Mouse (Mus musculus): ENCODE data around the gene Tacc2. TPM values are rescaled to one million over a fixed set of nuclear protein-coding genes. Genes with fewer than 3 reads are reported as not detected.

The Tacc2 gene
- total and polyA plus RNA-seq, 2 experiments = 10.0 to 14.3 TPM

- H3K4me3 ChIP-seq (ENCODE audit: insufficient read depth, low read depth, low read length) = peak overlapping the region; percentile 37; the same call in 1 of the 2 replicates
- H3K27ac ChIP-seq (replicated peaks; ENCODE audit: insufficient read depth, low read depth, low read length) = no peak overlapping the region
- DNase-seq (ENCODE audit: extremely low read depth, low read depth, low spot score) = no peak
- 71% methylated on average over 19 of the region's 19 CpGs for WGBS
- H3K36me3 ChIP-seq (ENCODE audit: control insufficient read depth, insufficient read depth, low read length) = no peaks in the 10 kb centered on the region
- H3K79me2 ChIP-seq (ENCODE audit: control insufficient read depth, insufficient read depth, low read length) = peaks cover 22% of the 10 kb centered on the region; the same call in 1 of the 2 replicates
- H3K9ac ChIP-seq (ENCODE audit: low read depth, low read length) = peak overlapping the region; percentile 0
- TF ChIP-seq POLR2A (IDR thresholded peaks at IDR 0.05; ENCODE audit: extremely low read depth, insufficient read depth, low read length) = no peak
- TF ChIP-seq CTCF (IDR thresholded peaks at IDR 0.05; ENCODE audit: low read depth, low read length) = no peak
- H3K27me3 ChIP-seq (ENCODE audit: control insufficient read depth, insufficient read depth, low read length) = no peaks in the 10 kb centered on the region
- H3K4me1 ChIP-seq (ENCODE audit: control insufficient read depth, insufficient read depth, low read length) = peaks cover 16% of the 10 kb centered on the region
Observed at GRCm38 (mm10) chr7:130692943-130693799, 115.9 kb downstream of the Tacc2 start.

DNA sequence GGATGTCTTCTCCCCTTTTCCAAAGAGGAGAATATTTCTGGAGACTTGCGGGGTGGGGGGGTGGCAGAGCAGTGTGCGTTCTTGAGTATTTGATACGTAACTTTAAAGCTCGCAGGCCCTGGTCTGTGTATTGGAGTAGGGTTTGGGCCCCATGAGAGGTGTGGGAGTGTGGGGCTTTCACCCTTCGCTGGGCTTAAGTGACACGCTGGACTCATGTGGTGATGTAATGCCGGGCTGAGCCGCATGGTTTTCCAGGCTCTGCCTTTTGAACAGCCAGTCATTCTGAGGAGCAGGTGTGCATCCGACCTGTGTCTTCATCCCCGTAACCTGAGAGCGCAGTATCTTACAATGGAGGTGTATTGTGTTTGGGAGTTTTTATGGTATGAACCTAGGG lies 116.6 kb downstream of the Tacc2 start:
- peaks cover 22% of the 10 kb centered on the region; the same call in 1 of the 2 replicates for H3K79me2 ChIP-seq (ENCODE audit: control insufficient read depth, insufficient read depth, low read length)
- TF ChIP-seq CTCF (IDR thresholded peaks at IDR 0.05; ENCODE audit: low read depth, low read length) (no peak), POLR2A (IDR thresholded peaks at IDR 0.05; ENCODE audit: extremely low read depth, insufficient read depth, low read length) (no peak)
- 95% methylated on average over 11 of the region's 11 CpGs for WGBS
- no peak for DNase-seq (ENCODE audit: extremely low read depth, low read depth, low spot score)
- no peaks in the 10 kb centered on the region for H3K36me3 ChIP-seq (ENCODE audit: control insufficient read depth, insufficient read depth, low read length)
- peaks cover 16% of the 10 kb centered on the region for H3K4me1 ChIP-seq (ENCODE audit: control insufficient read depth, insufficient read depth, low read length)
- no peak overlapping the region for H3K9ac ChIP-seq (ENCODE audit: low read depth, low read length)
- no peak overlapping the region for H3K4me3 ChIP-seq (ENCODE audit: insufficient read depth, low read depth, low read length)
- no peaks in the 10 kb centered on the region for H3K27me3 ChIP-seq (ENCODE audit: control insufficient read depth, insufficient read depth, low read length)
- no peak overlapping the region for H3K27ac ChIP-seq (replicated peaks; ENCODE audit: insufficient read depth, low read depth, low read length)

GRCm38 (mm10) chr7:130695669-130696338 lies 118.6 kb downstream of the Tacc2 start:
- TF ChIP-seq CTCF (IDR thresholded peaks at IDR 0.05; ENCODE audit: low read depth, low read length) (no peak), POLR2A (IDR thresholded peaks at IDR 0.05; ENCODE audit: extremely low read depth, insufficient read depth, low read length) (no peak)

GRCm38 (mm10) chr7:130696347-130697234 lies 119.4 kb downstream of the Tacc2 start:
- Histone ChIP-seq H3K4me3 (ENCODE audit: insufficient read depth, low read depth, low read length) (no peak overlapping the region), H3K9ac (ENCODE audit: low read depth, low read length) (no peak overlapping the region), H3K79me2 (ENCODE audit: control insufficient read depth, insufficient read depth, low read length) (peaks cover 20% of the 10 kb centered on the region; the same call in 1 of the 2 replicates), H3K27ac (replicated peaks; ENCODE audit: insufficient read depth, low read depth, low read length) (no peak overlapping the region), H3K4me1 (ENCODE audit: control insufficient read depth, insufficient read depth, low read length) (peaks cover 2% of the 10 kb centered on the region), H3K27me3 (ENCODE audit: control insufficient read depth, insufficient read depth, low read length) (no peaks in the 10 kb centered on the region), H3K36me3 (ENCODE audit: control insufficient read depth, insufficient read depth, low read length) (peaks cover 4% of the 10 kb centered on the region; the same call in 1 of the 2 replicates)
- no peak for DNase-seq (ENCODE audit: extremely low read depth, low read depth, low spot score)
- no peak for TF ChIP-seq CTCF (IDR thresholded peaks at IDR 0.05; ENCODE audit: low read depth, low read length)
- TF ChIP-seq POLR2A (IDR thresholded peaks at IDR 0.05; ENCODE audit: extremely low read depth, insufficient read depth, low read length) = no peak
- 91% methylated on average over 16 of the region's 16 CpGs for WGBS

More at GRCm38 (mm10) chr7:130695669-130696338, 118.6 kb downstream of the Tacc2 start:
- H3K27me3 ChIP-seq (ENCODE audit: control insufficient read depth, insufficient read depth, low read length) = no peaks in the 10 kb centered on the region
- DNase-seq (ENCODE audit: extremely low read depth, low read depth, low spot score) = no peak
- peaks cover 4% of the 10 kb centered on the region; the same call in 1 of the 2 replicates for H3K36me3 ChIP-seq (ENCODE audit: control insufficient read depth, insufficient read depth, low read length)
- peaks cover 20% of the 10 kb centered on the region; the same call in 1 of the 2 replicates for H3K79me2 ChIP-seq (ENCODE audit: control insufficient read depth, insufficient read depth, low read length)
- H3K9ac ChIP-seq (ENCODE audit: low read depth, low read length) = no peak overlapping the region
- peaks cover 6% of the 10 kb centered on the region for H3K4me1 ChIP-seq (ENCODE audit: control insufficient read depth, insufficient read depth, low read length)
- H3K4me3 ChIP-seq (ENCODE audit: insufficient read depth, low read depth, low read length) = no peak overlapping the region
- WGBS = 83% methylated on average over 13 of the region's 13 CpGs
- H3K27ac ChIP-seq (replicated peaks; ENCODE audit: insufficient read depth, low read depth, low read length) = no peak overlapping the region

GRCm38 (mm10) chr7:130698480-130698879 lies 121.2 kb downstream of the Tacc2 start:
- TF ChIP-seq CTCF (IDR thresholded peaks at IDR 0.05; ENCODE audit: low read depth, low read length) (no peak), POLR2A (IDR thresholded peaks at IDR 0.05; ENCODE audit: extremely low read depth, insufficient read depth, low read length) (no peak)
- Histone ChIP-seq H3K9ac (ENCODE audit: low read depth, low read length) (no peak overlapping the region), H3K27me3 (ENCODE audit: control insufficient read depth, insufficient read depth, low read length) (no peaks in the 10 kb centered on the region), H3K4me3 (ENCODE audit: insufficient read depth, low read depth, low read length) (no peak overlapping the region), H3K27ac (replicated peaks; ENCODE audit: insufficient read depth, low read depth, low read length) (no peak overlapping the region), H3K4me1 (ENCODE audit: control insufficient read depth, insufficient read depth, low read length) (no peaks in the 10 kb centered on the region), H3K79me2 (ENCODE audit: control insufficient read depth, insufficient read depth, low read length) (peaks cover 11% of the 10 kb centered on the region; the same call in 1 of the 2 replicates), H3K36me3 (ENCODE audit: control insufficient read depth, insufficient read depth, low read length) (peaks cover 4% of the 10 kb centered on the region; the same call in 1 of the 2 replicates)
- no peak for DNase-seq (ENCODE audit: extremely low read depth, low read depth, low spot score)

Data from liver, adult 2 months (tissue).